Mouse (Mus musculus) bone marrow, adult 2 months (tissue): ENCODE results near the gene Dnaja3.

Experiments used
- CTCF ChIP-seq: fragments of 200-500 bp; IDR thresholded peaks from 2 replicates; pipeline ENCODE4 v1.5.1; 2011; ENCODE audit warnings: low read length, control low read depth; ENCODE audit not compliant: control insufficient read depth, insufficient read depth
- POLR2A ChIP-seq: fragments of 200-500 bp; IDR thresholded peaks from 2 replicates; pipeline ENCODE4 v1.6.1; 2011; ENCODE audit warnings: low read depth, mild to moderate bottlenecking, control low read depth, low read length, borderline replicate concordance; ENCODE audit not compliant: control insufficient read depth

GRCm38 (mm10) chr16:4649692-4650091 lies 9.9 kb downstream of the Dnaja3 start:
- TF ChIP-seq CTCF (no peak), POLR2A (no peak)
